Mouse (Mus musculus): ENCODE data around the gene Hoxd1. TPM values are rescaled to one million over a fixed set of nuclear protein-coding genes. Genes with fewer than 3 reads are reported as not detected.

Hoxd1 gene
- polyA plus RNA-seq, 1 experiment from 2014 or later, result 0.61 TPM

- Histone ChIP-seq H3K4me3 (no peak overlapping the region), H3K27me3 (peaks cover 99% of the 10 kb centered on the region), H3K9ac (no peak overlapping the region), H3K9me3 (no peaks in the 10 kb centered on the region), H3K4me2 (replicated peaks) (no peak overlapping the region), H3K36me3 (no peaks in the 10 kb centered on the region), H3K27ac (no peak overlapping the region), H3K4me1 (peaks cover 38% of the 10 kb centered on the region)
- no peak for ATAC-seq (ENCODE audit: low FRiP score, low read depth)
- 11% methylated on average over 27 of the region's 27 CpGs for WGBS
These were observed 27.6 kb upstream of the Hoxd1 start for GRCm38 (mm10) chr2:74734996-74735811.

- no peaks in the 10 kb centered on the region for H3K9me3 ChIP-seq
- WGBS, result 2% methylated on average over 42 of the region's 42 CpGs
- peaks cover 44% of the 10 kb centered on the region for H3K4me1 ChIP-seq
- no peak for ATAC-seq (ENCODE audit: low FRiP score, low read depth)
- peak overlapping the region; percentile 54 for H3K4me2 ChIP-seq (replicated peaks)
- peaks cover 99% of the 10 kb centered on the region for H3K27me3 ChIP-seq
- peak overlapping the region; percentile 27 for H3K4me3 ChIP-seq
- H3K27ac ChIP-seq, result no peak overlapping the region
- H3K9ac ChIP-seq, result no peak overlapping the region; the same call in 1 of the 2 replicates
- H3K36me3 ChIP-seq, result no peaks in the 10 kb centered on the region
These were observed 26.7 kb upstream of the Hoxd1 start for GRCm38 (mm10) chr2:74735851-74736687.

GRCm38 (mm10) chr2:74736688-74737577 is 25.8 kb upstream of the Hoxd1 start:
- no peak for ATAC-seq (ENCODE audit: low FRiP score, low read depth)
- Histone ChIP-seq H3K4me1 (peaks cover 44% of the 10 kb centered on the region), H3K27ac (no peak overlapping the region), H3K9me3 (no peaks in the 10 kb centered on the region), H3K4me3 (0 out of 2 replicates have a peak overlapping the region, but pooled peaks have one; percentile 27), H3K27me3 (peaks cover 99% of the 10 kb centered on the region), H3K9ac (no peak overlapping the region), H3K36me3 (no peaks in the 10 kb centered on the region), H3K4me2 (replicated peaks) (no peak overlapping the region)
- WGBS, result 9% methylated on average over 15 of the region's 15 CpGs

GRCm38 (mm10) chr2:74737578-74738070 is 25.2 kb upstream of the Hoxd1 start:
- Histone ChIP-seq H3K4me1 (peaks cover 39% of the 10 kb centered on the region), H3K9me3 (no peaks in the 10 kb centered on the region), H3K4me2 (replicated peaks) (no peak overlapping the region), H3K27ac (no peak overlapping the region), H3K36me3 (no peaks in the 10 kb centered on the region), H3K27me3 (peaks cover 99% of the 10 kb centered on the region), H3K9ac (no peak overlapping the region), H3K4me3 (no peak overlapping the region)
- 8% methylated on average over 7 of the region's 7 CpGs for WGBS
- no peak for ATAC-seq (ENCODE audit: low FRiP score, low read depth)

GRCm38 (mm10) chr2:74738623-74739475 is 23.9 kb upstream of the Hoxd1 start:
- WGBS, result 4% methylated on average over 20 of the region's 20 CpGs
- no peak for ATAC-seq (ENCODE audit: low FRiP score, low read depth)
- H3K4me2 ChIP-seq (replicated peaks), result no peak overlapping the region

GRCm38 (mm10) chr2:74739476-74739800 is 23.3 kb upstream of the Hoxd1 start:
- no peak overlapping the region for H3K4me3 ChIP-seq
- no peak for ATAC-seq (ENCODE audit: low FRiP score, low read depth)
- no peaks in the 10 kb centered on the region for H3K9me3 ChIP-seq
- no peak overlapping the region for H3K9ac ChIP-seq
- H3K27ac ChIP-seq, result no peak overlapping the region
- WGBS, result 14% methylated on average over 2 of the region's 2 CpGs
- no peak overlapping the region for H3K4me2 ChIP-seq (replicated peaks)
- peaks cover 99% of the 10 kb centered on the region for H3K27me3 ChIP-seq
- H3K4me1 ChIP-seq, result peaks cover 32% of the 10 kb centered on the region
- no peaks in the 10 kb centered on the region for H3K36me3 ChIP-seq

More at GRCm38 (mm10) chr2:74738623-74739475, 23.9 kb upstream of the Hoxd1 start:
- H3K27ac ChIP-seq, result no peak overlapping the region
- no peaks in the 10 kb centered on the region for H3K36me3 ChIP-seq
- no peak overlapping the region for H3K4me3 ChIP-seq
- peaks cover 99% of the 10 kb centered on the region for H3K27me3 ChIP-seq
- H3K9ac ChIP-seq, result no peak overlapping the region
- no peaks in the 10 kb centered on the region for H3K9me3 ChIP-seq
- peaks cover 32% of the 10 kb centered on the region for H3K4me1 ChIP-seq

GRCm38 (mm10) chr2:74739869-74740268 is 22.9 kb upstream of the Hoxd1 start:
- 5% methylated on average over 14 of the region's 14 CpGs for WGBS
- peak overlapping the region; percentile 22; the same call in 1 of the 2 replicates for H3K4me3 ChIP-seq
- no peaks in the 10 kb centered on the region for H3K9me3 ChIP-seq
- H3K27me3 ChIP-seq, result peaks cover 99% of the 10 kb centered on the region
- no peaks in the 10 kb centered on the region for H3K36me3 ChIP-seq
- H3K4me2 ChIP-seq (replicated peaks), result peak overlapping the region; percentile 52
- ATAC-seq (ENCODE audit: low FRiP score, low read depth), result no peak
- peaks cover 32% of the 10 kb centered on the region for H3K4me1 ChIP-seq
- no peak overlapping the region for H3K27ac ChIP-seq
- H3K9ac ChIP-seq, result no peak overlapping the region

- Histone ChIP-seq H3K9ac (no peak overlapping the region), H3K27ac (no peak overlapping the region), H3K27me3 (peaks cover 99% of the 10 kb centered on the region), H3K4me3 (peak overlapping the region; percentile 22), H3K9me3 (no peaks in the 10 kb centered on the region), H3K36me3 (no peaks in the 10 kb centered on the region), H3K4me2 (replicated peaks) (peak overlapping the region; percentile 52), H3K4me1 (peaks cover 28% of the 10 kb centered on the region)
- ATAC-seq (ENCODE audit: low FRiP score, low read depth), result no peak
- WGBS, result 2% methylated on average over 43 of the region's 43 CpGs
These were observed 22.3 kb upstream of the Hoxd1 start for GRCm38 (mm10) chr2:74740311-74741091.

GRCm38 (mm10) chr2:74741252-74741978 is 21.4 kb upstream of the Hoxd1 start:
- no peak overlapping the region for H3K4me3 ChIP-seq
- no peaks in the 10 kb centered on the region for H3K36me3 ChIP-seq
- no peak for ATAC-seq (ENCODE audit: low FRiP score, low read depth)
- peaks cover 99% of the 10 kb centered on the region for H3K27me3 ChIP-seq
- no peak overlapping the region for H3K4me2 ChIP-seq (replicated peaks)
- WGBS, result 51% methylated on average over 2 of the region's 3 CpGs
- peaks cover 23% of the 10 kb centered on the region for H3K4me1 ChIP-seq
- H3K27ac ChIP-seq, result no peak overlapping the region
- no peaks in the 10 kb centered on the region for H3K9me3 ChIP-seq
- no peak overlapping the region for H3K9ac ChIP-seq

- Histone ChIP-seq H3K36me3 (no peaks in the 10 kb centered on the region), H3K27me3 (peaks cover 99% of the 10 kb centered on the region), H3K9ac (no peak overlapping the region), H3K4me1 (peaks cover 26% of the 10 kb centered on the region), H3K27ac (no peak overlapping the region), H3K9me3 (no peaks in the 10 kb centered on the region), H3K4me3 (no peak overlapping the region), H3K4me2 (replicated peaks) (no peak overlapping the region)
- ATAC-seq (ENCODE audit: low FRiP score, low read depth), result no peak
These were observed 20.9 kb upstream of the Hoxd1 start for GRCm38 (mm10) chr2:74741979-74742277.
